Mouse (Mus musculus) gastrocnemius, postnatal 4 days (tissue): ENCODE data around the gene Ngfr. TPM values are rescaled to one million over a fixed set of nuclear protein-coding genes. Genes with fewer than 3 reads are reported as not detected.
A peak's percentile ranks its signal among the peaks of the same experiment; 100 is the strongest.

Experiments
- DNase-seq, 2 experiments: peaks; one replicate each; pipeline ENCODE4 v3.0.0; 2021 to 2022; ENCODE audit warnings: low spot score in 2 of 2, mixed read lengths in 2 of 2
- total RNA-seq, 2 experiments: library from RNA; stranded (reverse); gene quantifications; 2 replicates each; pipeline ENCODE4 v1.2.3; 2021

Ngfr gene
- total RNA-seq, 2 experiments from 2014 or later, result 24.2 to 25.0 TPM

DNA sequence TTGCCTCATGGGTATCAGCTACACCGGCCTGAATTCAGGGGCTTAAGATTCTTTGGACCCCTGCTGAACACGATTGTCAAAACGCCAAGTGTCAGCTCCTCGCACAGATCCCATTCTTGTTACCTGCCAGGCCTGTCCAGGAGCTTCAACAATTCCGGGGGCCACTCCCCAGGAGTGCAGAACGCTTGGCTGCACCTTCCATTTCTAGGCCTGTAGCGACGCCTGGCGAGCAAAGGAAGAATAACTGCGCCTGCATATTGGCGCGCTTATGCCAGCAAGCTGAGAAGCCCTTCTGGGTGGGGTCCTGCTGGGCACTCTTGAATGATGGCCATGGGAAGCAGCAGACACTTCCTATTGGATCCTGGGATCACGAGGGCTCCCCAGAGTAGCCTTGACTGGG lies 66.0 kb downstream of the Ngfr start:
- DNase-seq, result peak; percentile 57 to 69

DNA sequence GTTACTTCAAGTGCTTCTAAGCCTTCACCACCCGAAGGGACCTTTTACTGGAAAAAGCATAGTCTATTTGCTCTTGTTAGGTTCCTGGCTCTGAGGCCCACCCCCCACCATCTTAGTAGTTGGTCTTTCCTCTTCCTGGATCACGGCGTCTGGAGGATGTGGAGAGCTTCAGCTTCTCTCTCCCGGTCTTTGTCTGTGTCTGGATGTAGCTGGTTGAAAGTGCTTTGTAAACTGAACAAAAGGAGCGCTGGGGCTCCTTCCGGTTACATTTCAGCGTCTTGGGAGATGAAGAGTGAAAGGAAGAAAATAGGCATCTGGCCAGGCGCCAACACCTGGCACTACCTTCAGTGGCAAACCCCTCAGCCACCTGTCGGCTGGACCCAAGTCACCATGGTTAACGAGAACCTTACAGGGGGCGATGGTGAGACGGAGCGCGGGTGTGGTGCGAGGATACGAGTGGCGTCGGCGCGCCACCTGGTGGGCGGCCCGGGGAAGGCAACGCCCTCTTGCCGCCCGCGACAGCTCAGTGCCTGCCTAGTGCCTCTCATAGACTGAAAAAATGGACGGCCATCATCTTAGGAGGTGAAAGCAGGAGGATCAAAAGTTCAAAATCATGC lies 67.0 kb downstream of the Ngfr start:
- DNase-seq, result peak; percentile 86 to 87

DNA sequence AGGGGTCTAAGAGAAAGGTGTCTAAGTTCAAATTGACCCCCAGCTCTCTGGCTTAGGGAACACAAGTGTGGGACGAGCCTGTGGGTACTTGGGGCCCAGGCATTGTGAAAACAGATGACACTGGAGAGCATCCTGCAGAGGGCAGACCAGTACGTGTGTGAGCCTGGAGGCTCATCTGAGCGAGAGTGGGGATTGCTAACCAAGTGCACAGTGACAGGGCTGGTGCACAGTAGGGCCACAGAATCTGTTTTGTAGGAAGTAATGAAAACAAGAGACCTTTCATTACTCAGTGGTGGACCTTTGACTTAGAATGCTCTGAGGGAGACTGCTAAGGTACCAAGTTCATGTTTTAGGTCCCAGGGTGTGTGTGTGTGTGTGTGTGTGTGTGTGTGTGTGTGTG lies 67.5 kb downstream of the Ngfr start:
- peak in 1 of 2 experiments; percentile 6 for DNase-seq

DNA sequence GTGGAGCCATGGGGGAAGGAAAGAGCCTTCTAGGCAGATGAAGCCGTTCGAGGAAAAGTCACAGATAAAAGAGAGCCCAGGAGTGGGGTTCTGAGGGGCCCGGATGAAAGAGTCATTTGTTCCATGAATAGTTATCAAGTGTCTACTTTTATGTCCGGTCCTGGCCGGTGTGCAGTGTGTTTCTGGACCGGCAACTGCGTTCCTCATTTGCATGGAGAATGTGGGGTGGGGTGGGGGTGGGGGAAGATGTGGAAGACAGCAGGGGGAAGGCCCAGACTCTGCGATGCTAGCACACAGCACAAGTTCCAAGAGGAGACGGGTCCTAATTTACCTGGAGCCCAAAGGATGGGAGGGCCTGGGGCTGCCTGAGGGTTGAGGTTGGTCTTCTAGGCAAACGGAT lies 68.2 kb downstream of the Ngfr start:
- no peak for DNase-seq

Other genes with a start within 250 kb of the Ngfr start
- 10 to 100 TPM; 47.4 to 49.3 TPM for gene Slc35b1, start 203.0 kb downstream of the Ngfr start, total RNA-seq
- gene Spop, start 173.7 kb downstream of the Ngfr start, total RNA-seq, result 100 to 1,000 TPM; 191 to 194 TPM
- 1 to 10 TPM; 1.3 to 1.8 TPM for gene Nxph3, start 73.2 kb downstream of the Ngfr start, total RNA-seq
- gene Phb, start 79.2 kb upstream of the Ngfr start, total RNA-seq, result 100 to 1,000 TPM; 144 to 147 TPM
- 10 to 100 TPM; 49.2 to 53.4 TPM for gene Zfp652, start 124.9 kb upstream of the Ngfr start, total RNA-seq
- 1 to 10 TPM in 1 of 2 experiments, under 1 TPM in 1; 0.83 to 1.1 TPM for gene B130006D01Rik, start 135.9 kb upstream of the Ngfr start, total RNA-seq
- 10 to 100 TPM; 82.5 to 91.1 TPM for gene Phospho1, start 236.8 kb upstream of the Ngfr start, total RNA-seq
- gene Gngt2, start 249.5 kb upstream of the Ngfr start, total RNA-seq, result 10 to 100 TPM; 12.0 to 12.9 TPM